Mouse (Mus musculus): Measurements from ENCODE around the gene Fam25c. TPM values are rescaled to one million over a fixed set of nuclear protein-coding genes. Genes with fewer than 3 reads are reported as not detected.

Fam25c gene
- polyA plus RNA-seq, 1 experiment from 2014 or later, result not detected

Other genes with a start within 250 kb of the Fam25c start
- gene Npy4r, start 202.9 kb downstream of the Fam25c start, polyA plus RNA-seq (2015; fragmentation: Nextera tagmentation; extraction: Ambion mirVana), result 0.19 and 0.23 TPM in 2 replicates
- 8.5 and 8.7 TPM in 2 replicates for gene Gprin2, start 153.8 kb downstream of the Fam25c start, polyA plus RNA-seq (2015; fragmentation: Nextera tagmentation; extraction: Ambion mirVana)
- gene Syt15, start 135.8 kb downstream of the Fam25c start, polyA plus RNA-seq (2015; fragmentation: Nextera tagmentation; extraction: Ambion mirVana), result 0.63 and 0.68 TPM in 2 replicates
- 4.8 and 6.4 TPM in 2 replicates for gene Shld2, start 44.9 kb downstream of the Fam25c start, polyA plus RNA-seq (2015; fragmentation: Nextera tagmentation; extraction: Ambion mirVana)
- gene Glud1, start 44.7 kb downstream of the Fam25c start, polyA plus RNA-seq (2015; fragmentation: Nextera tagmentation; extraction: Ambion mirVana), result 89.8 and 92.8 TPM in 2 replicates
- gene Sncg, start 19.4 kb upstream of the Fam25c start, polyA plus RNA-seq (2015; fragmentation: Nextera tagmentation; extraction: Ambion mirVana), result 27.6 and 31.0 TPM in 2 replicates
- 3.5 and 3.6 TPM in 2 replicates for gene Mmrn2, start 20.0 kb upstream of the Fam25c start, polyA plus RNA-seq (2015; fragmentation: Nextera tagmentation; extraction: Ambion mirVana)
- 15.2 and 15.4 TPM in 2 replicates for gene Bmpr1a, start 147.9 kb upstream of the Fam25c start, polyA plus RNA-seq (2015; fragmentation: Nextera tagmentation; extraction: Ambion mirVana)
- gene 9230112D13Rik, start 167.4 kb upstream of the Fam25c start, polyA plus RNA-seq (2015; fragmentation: Nextera tagmentation; extraction: Ambion mirVana), result not detected in 2 replicates
- gene Ldb3, start 233.2 kb upstream of the Fam25c start, polyA plus RNA-seq (2015; fragmentation: Nextera tagmentation; extraction: Ambion mirVana), result 0.71 and 0.99 TPM in 2 replicates
- gene Opn4, start 244.7 kb upstream of the Fam25c start, polyA plus RNA-seq (2015; fragmentation: Nextera tagmentation; extraction: Ambion mirVana), result not detected in 2 replicates

Measured in midbrain, embryonic 16.5 days (tissue).